Mouse (Mus musculus) heart, adult 2 months (tissue): ENCODE results near the gene Cdh8.

Experiments
- CTCF ChIP-seq: fragments of 200-600 bp; IDR thresholded peaks from 2 replicates; pipeline ENCODE4 v1.8.1; 2022; ENCODE audit warnings: antibody characterized with exemption, mild to moderate bottlenecking, moderate library complexity
- EP300 ChIP-seq: fragments of 200-500 bp; IDR thresholded peaks from 2 replicates; pipeline ENCODE4 v1.6.1; 2011; ENCODE audit warnings: low read depth, low read length, control low read depth; ENCODE audit not compliant: insufficient read depth

- TF ChIP-seq CTCF (no peak), EP300 (no peak)
These were observed 181.9 kb downstream of the Cdh8 start for GRCm38 (mm10) chr8:99234372-99234771.
